Mouse (Mus musculus): ENCODE measurements around the gene Pnmal2.
A peak's percentile ranks its signal among the peaks of the same experiment; 100 is the strongest.
"Not testable (repeated sequence)": the region's sequence is repeated elsewhere in the genome, so short reads cannot be mapped to it uniquely, and the experiment has no call there.

The Pnmal2 gene

GRCm38 (mm10) chr7:16944808-16945315, 380 bp downstream of the Pnmal2 start:
- no peak for DNase-seq (ENCODE audit: low spot score in 2 of 2)

GRCm38 (mm10) chr7:16945419-16945818, 937 bp downstream of the Pnmal2 start:
- no peak for DNase-seq (ENCODE audit: low spot score in 2 of 2)

GRCm38 (mm10) chr7:16946441-16947348, 2.2 kb downstream of the Pnmal2 start:
- no peak for DNase-seq (ENCODE audit: low spot score in 2 of 2)

GRCm38 (mm10) chr7:16947349-16947895, 2.9 kb downstream of the Pnmal2 start:
- no peak for DNase-seq (ENCODE audit: low spot score in 2 of 2)

- no peak for DNase-seq (ENCODE audit: low spot score in 2 of 2)
Measured at GRCm38 (mm10) chr7:16947959-16948361, 3.5 kb downstream of the Pnmal2 start.

- DNase-seq (ENCODE audit: low spot score in 2 of 2), result no peak
Measured at GRCm38 (mm10) chr7:16948923-16949458, 4.5 kb downstream of the Pnmal2 start.

GRCm38 (mm10) chr7:16949908-16950841, 5.7 kb downstream of the Pnmal2 start:
- DNase-seq (ENCODE audit: low spot score in 2 of 2), result peak; percentile 78 to 81

GRCm38 (mm10) chr7:16950861-16951635, 6.6 kb downstream of the Pnmal2 start:
- DNase-seq (ENCODE audit: low spot score in 2 of 2), result peak; percentile 77 to 83

GRCm38 (mm10) chr7:16953776-16954175, 9.3 kb downstream of the Pnmal2 start:
- DNase-seq (ENCODE audit: low spot score in 2 of 2), result not testable (repeated sequence)

- no peak for DNase-seq (ENCODE audit: low spot score in 2 of 2)
Measured at GRCm38 (mm10) chr7:16955712-16956111, 11.2 kb downstream of the Pnmal2 start.

- peak; percentile 52 to 55 for DNase-seq (ENCODE audit: low spot score in 2 of 2)
Measured at GRCm38 (mm10) chr7:16956410-16957265, 12.2 kb downstream of the Pnmal2 start.

- DNase-seq (ENCODE audit: low spot score in 2 of 2), result peak; percentile 90 to 91
Measured at GRCm38 (mm10) chr7:16959539-16960187, 15.2 kb downstream of the Pnmal2 start, which contains the start of gene Pnmal1. Gene Pnmal1 (plus strand): TSS chr7:16959679.

- no peak for DNase-seq (ENCODE audit: low spot score in 2 of 2)
Measured at GRCm38 (mm10) chr7:16961678-16962077, 17.2 kb downstream of the Pnmal2 start.

GRCm38 (mm10) chr7:16968414-16968813, 23.9 kb downstream of the Pnmal2 start:
- DNase-seq (ENCODE audit: low spot score in 2 of 2), result no peak

- no peak for DNase-seq (ENCODE audit: low spot score in 2 of 2)
Measured at GRCm38 (mm10) chr7:16971160-16971559, 26.7 kb downstream of the Pnmal2 start.

- DNase-seq (ENCODE audit: low spot score in 2 of 2), result no peak
Measured at GRCm38 (mm10) chr7:16974018-16974417, 29.5 kb downstream of the Pnmal2 start.

- DNase-seq (ENCODE audit: low spot score in 2 of 2), result no peak
Measured at GRCm38 (mm10) chr7:16976298-16976697, 31.8 kb downstream of the Pnmal2 start.

- DNase-seq (ENCODE audit: low spot score in 2 of 2), result no peak
Measured at GRCm38 (mm10) chr7:16978173-16978572, 33.7 kb downstream of the Pnmal2 start.

GRCm38 (mm10) chr7:16978593-16978992, 34.1 kb downstream of the Pnmal2 start:
- DNase-seq (ENCODE audit: low spot score in 2 of 2), result no peak
